Mouse (Mus musculus) ZHBTc4 (cell line): ENCODE data around the gene Cep89.

Experiments used
- DNase-seq: peaks from one replicate; pipeline ENCODE4 v3.0.0-alpha.2; 2011; ENCODE audit warnings: low read depth, low spot score

The Cep89 gene

GRCm38 (mm10) chr7:35485126-35485525 lies 88.3 kb downstream of the Cep89 start:
- DNase-seq = no peak

GRCm38 (mm10) chr7:35486553-35486952 lies 89.7 kb downstream of the Cep89 start:
- no peak for DNase-seq
